Mouse (Mus musculus) spleen, postnatal 14 days (tissue): Measurements from ENCODE around the gene Tgfa.

Experiments
- DNase-seq, 2 experiments: peaks; one replicate each; pipeline ENCODE4 v3.0.0; 2021 to 2022; ENCODE audit warnings: low spot score in 2 of 2

Gene Tgfa

GRCm38 (mm10) chr6:86296126-86296525 lies 101.1 kb downstream of the Tgfa start:
- DNase-seq, result no peak

DNA sequence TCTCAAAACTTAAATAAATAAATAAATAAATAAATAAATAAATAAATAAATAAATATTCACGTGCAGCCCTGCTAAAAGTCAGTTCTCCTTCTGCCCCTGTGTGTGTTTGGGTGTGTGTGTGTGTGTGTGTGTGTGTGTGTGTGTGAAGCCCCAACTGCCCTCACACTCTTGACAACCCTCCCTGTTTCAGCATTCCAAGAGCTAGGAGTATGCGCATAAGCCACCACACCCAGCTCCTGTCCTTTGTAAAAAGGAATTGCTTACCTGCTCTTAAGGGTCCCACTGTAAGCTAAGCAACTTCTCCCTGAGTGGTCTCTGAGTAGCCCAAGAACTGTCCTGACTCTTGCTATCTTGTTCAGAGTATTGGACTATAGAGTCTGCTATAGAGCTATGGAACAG lies 101.9 kb downstream of the Tgfa start:
- no peak for DNase-seq

- DNase-seq, result no peak
Observed at GRCm38 (mm10) chr6:86298961-86299360, 103.9 kb downstream of the Tgfa start.

GRCm38 (mm10) chr6:86299381-86299780 lies 104.4 kb downstream of the Tgfa start:
- DNase-seq, result no peak

DNA sequence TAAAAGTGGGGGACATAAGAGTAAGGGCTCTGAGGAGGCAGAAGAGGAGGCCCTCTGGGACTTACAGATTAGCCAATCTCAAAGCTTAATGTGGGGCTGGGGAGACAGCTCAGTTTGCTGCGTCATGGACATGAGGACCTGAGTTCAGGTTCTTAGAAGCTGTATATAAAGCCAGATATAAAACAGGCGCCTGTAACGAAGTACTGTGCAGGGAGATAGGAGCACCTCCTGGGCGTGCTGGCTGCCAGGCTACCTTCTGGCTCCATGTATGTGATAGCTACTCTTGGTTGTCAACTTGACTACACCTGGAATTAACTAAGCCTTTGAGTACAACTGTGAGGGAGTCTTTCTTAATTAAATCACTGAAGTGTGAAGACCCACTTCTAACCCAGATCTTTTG lies 110.7 kb downstream of the Tgfa start:
- no peak for DNase-seq

DNA sequence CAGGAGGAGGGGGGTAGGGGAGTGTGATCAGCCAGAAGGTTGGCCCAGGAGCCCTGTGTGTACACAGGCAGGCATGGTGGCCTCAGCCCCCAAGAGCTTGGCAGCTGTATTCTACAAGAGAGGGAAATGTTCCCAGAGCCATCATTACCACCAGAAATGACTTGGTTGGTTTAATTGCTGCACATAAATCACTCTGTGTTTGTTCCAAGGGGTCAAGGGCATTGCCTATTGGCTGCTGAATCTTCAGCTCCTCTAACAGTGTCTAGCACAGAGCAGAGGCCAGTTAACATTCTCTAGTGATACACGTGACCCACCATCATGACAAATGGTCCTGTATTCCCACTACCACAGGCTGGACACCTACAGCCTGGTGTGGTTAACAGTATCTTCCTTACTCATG lies 119.0 kb downstream of the Tgfa start:
- DNase-seq, result no peak

- no peak for DNase-seq
Observed at GRCm38 (mm10) chr6:86317066-86317465, 122.0 kb downstream of the Tgfa start.

DNA sequence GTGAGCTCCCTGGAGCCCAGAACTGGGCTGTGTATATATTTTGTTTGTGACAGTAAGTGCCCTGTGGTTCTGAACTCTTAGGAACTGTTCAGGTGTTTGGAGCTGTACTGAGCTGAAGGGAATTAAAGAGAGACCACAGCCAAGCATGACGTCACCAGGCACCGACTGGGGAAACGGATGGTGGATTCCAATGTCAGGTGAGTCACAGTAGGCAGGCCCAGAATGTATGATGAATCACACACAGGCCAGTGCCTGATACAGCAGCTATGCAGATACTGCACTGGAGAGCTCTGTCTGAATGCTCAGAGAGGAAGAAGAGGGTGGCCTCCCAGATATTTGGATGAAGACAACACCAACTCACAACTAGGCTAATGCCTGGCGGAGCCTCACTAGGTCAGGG lies 123.8 kb downstream of the Tgfa start:
- DNase-seq, result no peak

DNA sequence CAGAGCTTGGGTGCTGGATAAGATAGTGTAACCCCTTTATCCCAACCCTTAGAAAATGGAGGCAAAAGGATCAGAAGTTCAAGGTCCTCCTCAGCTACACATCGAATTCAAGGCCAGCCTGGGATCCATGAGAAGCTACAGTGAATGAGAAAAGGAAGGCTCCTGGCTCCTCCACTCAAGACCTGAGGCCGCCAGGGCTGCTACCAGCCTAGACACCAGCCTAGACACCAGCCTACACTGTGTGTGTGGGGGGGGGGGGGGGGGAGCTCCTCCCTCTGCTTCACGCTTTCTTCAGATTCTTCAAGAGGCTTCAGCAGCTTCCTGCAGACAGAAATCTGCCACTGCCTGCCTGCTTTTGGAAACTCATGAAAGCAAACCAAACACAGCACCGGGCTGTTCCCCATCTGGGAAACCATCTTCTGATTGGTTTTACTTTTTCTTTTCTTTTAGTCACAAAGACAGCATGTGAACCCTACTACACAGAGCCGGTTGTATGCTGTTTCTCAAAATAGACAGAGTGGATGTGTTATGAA lies 127.1 kb downstream of the Tgfa start:
- DNase-seq, result no peak

DNA sequence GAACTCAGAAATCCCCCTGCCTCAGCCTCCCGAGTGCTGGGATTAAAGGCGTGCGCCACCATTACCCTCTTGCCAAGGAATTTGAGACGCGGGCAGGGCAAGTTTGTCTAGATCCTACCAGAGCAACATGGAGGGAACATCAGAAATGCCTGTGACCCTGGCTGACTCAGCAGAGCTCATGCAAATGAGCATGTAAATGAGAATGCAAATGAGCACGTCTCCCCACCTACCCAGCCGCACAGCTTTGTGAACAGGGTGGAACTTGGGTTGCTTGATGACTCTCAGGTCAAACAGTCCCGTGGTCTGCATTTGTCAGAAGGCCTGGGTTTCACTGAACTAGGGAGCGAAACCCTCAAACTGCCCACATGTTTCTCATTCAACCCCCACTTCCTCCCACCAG lies 128.0 kb downstream of the Tgfa start:
- DNase-seq, result no peak

- no peak for DNase-seq
Observed at GRCm38 (mm10) chr6:86324400-86324799, 129.4 kb downstream of the Tgfa start.
